Mouse (Mus musculus): ENCODE measurements at regions not wholly inside any gene's neighbourhood (a gene's known extent, or its start where the extent isn't known, plus 50 kb on each side); places are given as distances from the start of the nearest gene placed in this dataset.

DNA sequence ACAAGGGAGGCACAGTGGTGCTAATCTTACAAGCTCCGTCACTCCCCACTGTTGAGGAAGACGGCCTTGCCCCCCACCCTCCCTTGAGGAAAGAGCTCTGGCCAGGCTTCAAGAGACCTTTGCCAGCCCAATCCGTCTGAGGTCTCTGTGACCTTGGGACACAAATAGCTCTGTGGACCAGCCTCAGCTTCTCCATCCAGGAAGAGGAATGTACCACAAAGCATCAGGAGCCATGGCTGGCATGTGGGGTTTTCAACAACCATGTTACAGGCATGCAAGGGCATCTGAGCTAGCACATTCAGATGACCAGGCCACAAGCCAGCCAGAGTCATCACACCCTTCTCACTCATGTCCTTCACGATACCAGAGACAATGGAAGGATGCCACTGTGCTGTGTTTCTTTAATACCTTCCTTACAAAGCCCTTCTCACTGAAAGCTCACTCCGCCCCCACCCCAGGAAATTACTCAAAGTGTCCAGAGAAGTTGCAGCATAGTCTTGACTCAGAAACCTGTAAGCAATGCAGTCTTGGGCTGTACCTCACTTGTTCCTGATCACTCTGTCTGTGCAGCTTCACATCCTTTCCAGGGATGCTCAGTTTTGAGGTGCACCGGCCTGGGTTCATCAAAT is 148.8 kb upstream of the Rreb1 start:
- TF ChIP-seq CTCF (IDR thresholded peaks at IDR 0.05; ENCODE audit: extremely low read depth, insufficient read depth, insufficient read length, insufficient replicate concordance), result no peak
- TF ChIP-seq POLR2A (IDR thresholded peaks at IDR 0.05; ENCODE audit: low read depth, low read length), result no peak
